Mouse (Mus musculus): ENCODE data around the gene Cacng2.

DNA sequence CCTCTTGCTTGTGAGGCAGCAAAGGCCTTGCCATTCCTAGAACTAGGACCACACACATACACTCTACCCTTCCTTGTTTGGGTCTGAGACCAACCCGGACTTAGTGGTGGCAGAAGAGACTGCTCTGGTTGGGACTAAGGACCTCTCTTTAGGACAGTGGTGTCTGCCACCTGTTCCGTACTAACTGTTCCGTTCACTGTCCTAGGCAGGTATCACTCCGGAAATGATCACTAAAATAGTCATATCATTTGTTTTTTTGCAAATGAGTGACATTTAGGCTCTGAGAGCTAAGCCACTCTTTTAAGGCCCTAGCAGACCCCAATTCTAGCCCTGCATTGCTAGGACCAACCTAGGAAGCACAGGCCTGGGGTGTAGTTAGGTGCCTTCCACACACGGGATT is 26.2 kb downstream of the Cacng2 start:
- no peak for TF ChIP-seq GATA1 (IDR thresholded peaks at IDR 0.05; ENCODE audit: low read length)
- no peak for TF ChIP-seq TAL1 (IDR thresholded peaks at IDR 0.05; ENCODE audit: low read length)

Data from erythroblast, embryonic 14.5 days (primary cell).